Mouse (Mus musculus) midbrain, embryonic 16.5 days (tissue): Measurements from ENCODE around the gene Cacna1c. TPM values are rescaled to one million over a fixed set of nuclear protein-coding genes. Genes with fewer than 3 reads are reported as not detected.
"Not testable (repeated sequence)": the region's sequence is repeated elsewhere in the genome, so short reads cannot be mapped to it uniquely, and the experiment has no call there.

Experiments
- ATAC-seq: fragments of 200-750 bp; cut with Nextera tagmentation; 2 replicates; pipeline ENCODE4 v1.8.0; 2017; ENCODE audit warnings: moderate TSS enrichment
- H3K27ac ChIP-seq: fragments of 300-500 bp; sonication (generic); 2 replicates; pipeline ENCODE4 v1.5.1; 2014; ENCODE audit warnings: mild to moderate bottlenecking, low read length, mixed read lengths
- H3K27me3 ChIP-seq: fragments of 300-500 bp; sonication (generic); 2 replicates; pipeline ENCODE4 v1.6.1; 2014; ENCODE audit warnings: low read depth, low read length, mixed read lengths; ENCODE audit not compliant: control insufficient read depth, insufficient read depth
- H3K36me3 ChIP-seq: fragments of 300-500 bp; sonication (generic); 2 replicates; pipeline ENCODE4 v1.6.1; 2014; ENCODE audit warnings: mild to moderate bottlenecking, low read length, moderate library complexity, mixed read lengths; ENCODE audit not compliant: control insufficient read depth, insufficient read depth
- H3K4me1 ChIP-seq: fragments of 300-500 bp; sonication (generic); 2 replicates; pipeline ENCODE4 v1.6.1; 2014; ENCODE audit warnings: mild to moderate bottlenecking, low read length, mixed read lengths; ENCODE audit not compliant: control insufficient read depth, insufficient read depth
- H3K4me2 ChIP-seq: fragments of 300-500 bp; sonication (generic); 2 replicates; pipeline ENCODE4 v1.6.1; 2014; ENCODE audit warnings: mild to moderate bottlenecking, low read length, mixed read lengths
- H3K4me3 ChIP-seq: fragments of 300-500 bp; sonication (generic); 2 replicates; pipeline ENCODE4 v1.5.1; 2014; ENCODE audit warnings: low read depth, mild to moderate bottlenecking, low read length, moderate library complexity, mixed read lengths
- H3K9ac ChIP-seq: fragments of 300-500 bp; sonication (generic); 2 replicates; pipeline ENCODE4 v1.6.1; 2014; ENCODE audit warnings: low read depth, low read length, mixed read lengths
- H3K9me3 ChIP-seq: fragments of 300-500 bp; sonication (generic); replicated peaks from 2 replicates; pipeline ENCODE4 v1.6.1; 2014; ENCODE audit warnings: mild to moderate bottlenecking, low read length, mixed read lengths; ENCODE audit not compliant: control insufficient read depth, poor library complexity, severe bottlenecking
- WGBS: fragments of 180-500 bp; shearing (Covaris S2); extraction: QIAGEN DNeasy Blood & Tissue Kit; methylation state at CpG from one replicate; pipeline ENCODE4 v1.1.7; 2014; 5-methylcytosine and 5-hydroxymethylcytosine counted together
- polyA plus RNA-seq: library from polyadenylated mRNA; unstranded; fragments of >200 nt; fragmentation: Nextera tagmentation; extraction: Ambion mirVana; gene quantifications from 2 replicates; pipeline ENCODE4 v1.2.1, GENCODE M21; 2015

Gene Cacna1c
- polyA plus RNA-seq, 1 experiment from 2014 or later, result 8.1 TPM

GRCm38 (mm10) chr6:119217661-119218060 lies 21.4 kb upstream of the Cacna1c start:
- Histone ChIP-seq H3K36me3 (peaks cover 15% of the 10 kb centered on the region), H3K4me2 (no peak overlapping the region), H3K27ac (no peak overlapping the region), H3K27me3 (no peaks in the 10 kb centered on the region), H3K9me3 (no peaks in the 10 kb centered on the region), H3K4me1 (no peaks in the 10 kb centered on the region), H3K4me3 (no peak overlapping the region), H3K9ac (no peak overlapping the region)
- WGBS, result 76% methylated on average over 4 of the region's 4 CpGs
- ATAC-seq, result no peak

DNA sequence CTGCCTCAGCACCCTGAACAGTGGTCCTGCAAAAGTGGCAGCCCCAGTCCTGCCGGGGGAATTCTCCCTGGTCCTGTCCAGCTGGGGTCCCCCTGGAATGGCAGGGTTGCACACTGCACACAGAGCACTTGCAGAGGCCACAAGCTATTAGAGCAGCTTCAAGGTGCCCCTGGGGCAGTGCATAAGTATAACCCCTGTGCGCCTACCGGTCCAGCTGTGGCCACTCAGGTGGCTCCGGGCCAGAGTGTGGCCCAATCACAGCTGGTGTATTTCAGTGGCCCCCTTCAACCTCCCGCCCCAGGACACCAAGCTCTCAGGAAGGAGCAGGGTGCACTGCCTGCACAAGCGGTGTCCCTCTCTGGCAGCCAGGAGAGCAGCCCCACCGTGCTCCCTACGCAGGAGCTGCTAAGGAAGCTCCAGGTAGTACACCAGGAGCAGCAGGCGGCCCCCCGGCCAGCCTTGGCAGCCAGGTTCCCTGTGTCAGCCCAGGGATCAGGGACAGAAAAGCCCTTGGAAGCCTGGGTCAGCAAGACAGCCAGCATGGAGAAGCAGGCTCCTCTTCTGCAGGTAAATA lies 18.9 kb upstream of the Cacna1c start:
- no peak overlapping the region for H3K4me3 ChIP-seq
- H3K27me3 ChIP-seq, result no peaks in the 10 kb centered on the region
- 95% methylated on average over 10 of the region's 10 CpGs for WGBS
- H3K4me1 ChIP-seq, result no peaks in the 10 kb centered on the region
- no peak overlapping the region for H3K9ac ChIP-seq
- ATAC-seq, result no peak
- peaks cover 18% of the 10 kb centered on the region for H3K36me3 ChIP-seq
- H3K27ac ChIP-seq, result no peak overlapping the region
- no peak overlapping the region for H3K4me2 ChIP-seq
- H3K9me3 ChIP-seq, result no peaks in the 10 kb centered on the region

DNA sequence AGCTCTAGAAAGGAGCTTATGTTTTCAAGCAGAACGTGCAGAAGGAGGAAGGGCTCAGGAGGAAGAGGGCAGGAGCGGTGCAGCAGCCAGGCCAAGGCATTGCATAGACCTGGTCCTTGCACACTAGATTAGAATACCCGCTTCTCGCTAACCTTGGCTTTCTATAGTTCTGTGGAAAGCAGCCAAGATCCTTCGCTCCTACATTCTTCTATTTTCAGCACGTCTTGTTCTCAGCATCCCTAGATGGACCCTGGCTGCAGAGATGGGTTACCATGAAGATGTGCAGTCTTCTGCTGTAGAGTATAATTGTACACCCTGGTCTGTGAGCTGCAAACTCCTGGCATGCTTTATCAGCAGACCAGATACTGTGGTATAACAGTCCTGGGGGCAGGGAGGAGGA lies 18.0 kb upstream of the Cacna1c start:
- H3K4me3 ChIP-seq, result no peak overlapping the region
- H3K4me2 ChIP-seq, result no peak overlapping the region
- H3K4me1 ChIP-seq, result no peaks in the 10 kb centered on the region
- H3K36me3 ChIP-seq, result peaks cover 18% of the 10 kb centered on the region
- no peak overlapping the region for H3K27ac ChIP-seq
- no peaks in the 10 kb centered on the region for H3K27me3 ChIP-seq
- no peak overlapping the region for H3K9ac ChIP-seq
- 79% methylated on average over 6 of the region's 6 CpGs for WGBS
- ATAC-seq, result no peak
- H3K9me3 ChIP-seq, result no peaks in the 10 kb centered on the region

DNA sequence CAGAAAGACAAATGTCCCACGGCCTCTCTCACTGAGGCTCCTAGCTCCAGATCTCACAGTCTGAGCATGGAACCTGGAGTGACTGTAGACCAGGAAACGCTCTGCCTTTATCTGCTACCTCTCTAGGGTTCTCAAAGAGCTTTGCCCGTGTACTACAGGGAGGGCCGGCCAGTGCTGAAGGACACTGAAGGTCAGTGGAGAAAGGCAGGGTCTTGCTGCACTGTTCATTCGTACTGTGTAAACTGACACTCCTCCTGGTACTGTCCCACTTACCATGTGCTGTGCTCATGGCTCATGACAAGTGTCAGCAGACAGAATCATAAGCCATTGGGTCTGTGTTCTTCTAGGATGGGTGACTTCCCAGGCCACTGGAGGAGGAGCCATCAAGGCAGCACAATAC lies 17.2 kb upstream of the Cacna1c start:
- no peaks in the 10 kb centered on the region for H3K27me3 ChIP-seq
- peaks cover 18% of the 10 kb centered on the region for H3K36me3 ChIP-seq
- H3K4me3 ChIP-seq, result no peak overlapping the region
- 94% methylated on average over 5 of the region's 5 CpGs for WGBS
- no peak overlapping the region for H3K9ac ChIP-seq
- no peak overlapping the region for H3K4me2 ChIP-seq
- H3K4me1 ChIP-seq, result no peaks in the 10 kb centered on the region
- no peak for ATAC-seq
- no peak overlapping the region for H3K27ac ChIP-seq
- no peaks in the 10 kb centered on the region for H3K9me3 ChIP-seq

DNA sequence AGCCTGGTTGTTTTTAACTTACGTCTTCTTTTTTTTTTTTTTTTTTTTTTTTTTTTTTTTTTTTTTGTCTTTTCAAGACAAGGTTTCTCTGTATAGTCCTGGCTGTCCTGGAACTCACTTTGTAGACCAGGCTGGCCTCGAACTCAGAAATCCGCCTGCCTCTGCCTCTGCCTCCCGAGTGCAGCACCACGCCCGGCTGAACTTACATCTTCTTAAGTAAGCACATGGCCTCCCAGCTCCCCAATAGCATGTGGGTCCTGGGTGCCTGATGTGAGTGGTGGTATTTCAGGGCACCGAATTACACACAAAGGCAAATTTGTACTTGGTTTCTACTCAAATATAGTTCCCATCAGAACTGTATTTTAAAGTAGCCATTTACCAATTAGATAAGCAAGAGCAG lies 9.8 kb upstream of the Cacna1c start:
- not testable (repeated sequence) for H3K27me3 ChIP-seq, H3K27ac ChIP-seq, H3K9me3 ChIP-seq, H3K4me1 ChIP-seq, H3K4me3 ChIP-seq, ATAC-seq, H3K36me3 ChIP-seq, H3K9ac ChIP-seq, H3K4me2 ChIP-seq
- 87% methylated on average over 7 of the region's 7 CpGs for WGBS

DNA sequence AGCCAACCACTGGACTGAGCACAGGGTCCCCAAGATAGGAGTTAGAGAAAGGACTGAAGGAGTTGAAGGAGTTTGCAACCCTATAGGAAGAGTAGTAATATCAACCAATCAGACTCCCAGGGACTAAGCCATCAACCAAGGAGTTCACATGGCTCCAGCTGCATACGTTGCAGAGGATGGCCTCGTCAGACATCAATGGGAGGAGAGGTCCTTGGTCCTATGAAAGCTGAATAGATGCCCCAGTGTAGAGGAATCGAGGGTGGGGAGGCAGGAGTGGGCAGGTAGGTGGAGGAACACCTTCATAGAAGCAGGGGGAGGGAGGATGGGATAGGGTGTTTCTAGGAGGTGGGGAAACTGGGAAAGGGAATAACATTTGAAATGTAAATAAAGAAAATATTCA lies 8.7 kb upstream of the Cacna1c start:
- H3K9ac ChIP-seq, result no peak overlapping the region
- no peak for ATAC-seq
- H3K27me3 ChIP-seq, result no peaks in the 10 kb centered on the region
- H3K4me2 ChIP-seq, result no peak overlapping the region
- WGBS, result 56% methylated on average over 3 of the region's 3 CpGs
- no peaks in the 10 kb centered on the region; the same call in 1 of the 2 replicates for H3K4me1 ChIP-seq
- H3K36me3 ChIP-seq, result peaks cover 11% of the 10 kb centered on the region
- H3K4me3 ChIP-seq, result no peak overlapping the region
- no peak overlapping the region for H3K27ac ChIP-seq
- no peaks in the 10 kb centered on the region for H3K9me3 ChIP-seq

GRCm38 (mm10) chr6:119204286-119204685 lies 8.1 kb upstream of the Cacna1c start:
- ATAC-seq, result no peak
- Histone ChIP-seq H3K27me3 (no peaks in the 10 kb centered on the region), H3K9ac (no peak overlapping the region), H3K36me3 (peaks cover 11% of the 10 kb centered on the region), H3K4me2 (no peak overlapping the region), H3K4me3 (no peak overlapping the region), H3K9me3 (no peaks in the 10 kb centered on the region), H3K27ac (no peak overlapping the region), H3K4me1 (peaks cover 3% of the 10 kb centered on the region)
- WGBS, result 91% methylated on average over 7 of the region's 7 CpGs

DNA sequence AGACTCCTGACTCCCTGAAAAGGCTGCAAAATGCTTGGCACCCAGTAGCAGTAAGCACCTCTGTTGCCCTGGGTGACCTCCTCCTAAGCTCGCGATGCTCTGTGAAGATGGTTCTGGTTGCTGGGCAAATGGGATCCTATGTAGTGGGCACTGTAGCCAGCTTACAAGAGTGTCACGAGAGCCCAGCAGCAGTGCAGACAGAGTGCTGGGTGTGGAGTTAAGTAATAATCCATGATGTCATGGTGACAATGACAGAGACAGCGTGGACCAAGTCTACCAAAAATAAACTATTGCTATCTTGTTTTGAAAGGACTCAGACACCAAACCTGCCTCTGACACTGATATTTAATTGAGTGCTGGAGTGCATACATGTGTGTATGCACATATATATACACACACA lies 5.4 kb upstream of the Cacna1c start:
- Histone ChIP-seq H3K9ac (no peak overlapping the region), H3K36me3 (peaks cover 11% of the 10 kb centered on the region), H3K4me1 (peaks cover 9% of the 10 kb centered on the region), H3K4me2 (no peak overlapping the region), H3K27ac (no peak overlapping the region), H3K9me3 (no peaks in the 10 kb centered on the region), H3K4me3 (no peak overlapping the region), H3K27me3 (no peaks in the 10 kb centered on the region)
- WGBS, result 91% methylated on average over 4 of the region's 4 CpGs
- ATAC-seq, result no peak

- no peak overlapping the region for H3K4me3 ChIP-seq
- H3K4me1 ChIP-seq, result peaks cover 9% of the 10 kb centered on the region
- H3K4me2 ChIP-seq, result no peak overlapping the region
- H3K27ac ChIP-seq, result no peak overlapping the region
- H3K9ac ChIP-seq, result no peak overlapping the region
- ATAC-seq, result no peak
- no peaks in the 10 kb centered on the region for H3K9me3 ChIP-seq
- WGBS, result 88% methylated on average over 5 of the region's 5 CpGs
- no peaks in the 10 kb centered on the region for H3K27me3 ChIP-seq
- peaks cover 11% of the 10 kb centered on the region for H3K36me3 ChIP-seq
These were observed 4.1 kb upstream of the Cacna1c start for GRCm38 (mm10) chr6:119200362-119200761.
